Mouse (Mus musculus): Measurements from ENCODE around the gene Tmem265.

Tmem265 gene

DNA sequence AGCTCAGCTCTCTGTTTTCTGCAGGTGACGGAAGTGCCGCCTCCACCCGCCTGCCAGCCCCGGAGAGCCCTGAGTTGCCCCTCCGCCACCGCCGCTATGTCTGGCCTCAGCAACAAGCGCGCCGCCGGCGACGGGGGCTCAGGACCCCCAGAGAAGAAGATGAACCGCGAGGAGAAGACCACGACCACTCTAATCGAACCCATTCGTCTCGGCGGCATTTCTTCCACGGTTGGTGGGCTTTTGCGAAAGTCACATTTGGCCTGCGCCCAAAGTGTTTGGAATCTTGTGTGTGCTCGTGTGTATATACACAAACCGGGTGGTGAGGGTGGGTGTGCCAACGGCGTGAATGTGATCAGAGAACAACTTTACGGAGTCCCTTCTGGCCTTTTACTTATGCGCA lies 27.7 kb downstream of the Tmem265 start:
- no peak for DNase-seq (ENCODE audit: low spot score)

- DNase-seq (ENCODE audit: low spot score) = no peak
Measured at GRCm38 (mm10) chr7:127589637-127590036, 28.4 kb downstream of the Tmem265 start.

GRCm38 (mm10) chr7:127591108-127591507 lies 29.9 kb downstream of the Tmem265 start:
- no peak for DNase-seq (ENCODE audit: low spot score)

DNA sequence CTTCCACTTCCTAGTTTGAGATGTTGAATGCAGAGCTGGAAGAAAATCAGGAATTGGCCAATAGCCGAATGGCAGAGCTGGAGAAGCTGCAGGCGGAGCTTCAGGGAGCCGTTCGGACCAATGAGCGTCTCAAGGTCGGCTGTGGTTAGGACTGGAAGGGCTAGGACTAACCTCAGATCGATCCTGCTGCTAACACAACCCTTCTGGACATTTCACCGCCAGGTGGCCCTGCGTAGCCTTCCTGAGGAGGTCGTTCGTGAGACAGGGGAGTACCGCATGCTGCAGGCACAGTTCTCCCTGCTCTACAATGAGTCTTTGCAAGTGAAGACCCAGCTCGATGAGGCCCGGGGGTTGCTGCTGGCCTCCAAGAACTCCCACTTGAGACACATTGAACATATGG lies 31.4 kb downstream of the Tmem265 start:
- no peak for DNase-seq (ENCODE audit: low spot score)

DNA sequence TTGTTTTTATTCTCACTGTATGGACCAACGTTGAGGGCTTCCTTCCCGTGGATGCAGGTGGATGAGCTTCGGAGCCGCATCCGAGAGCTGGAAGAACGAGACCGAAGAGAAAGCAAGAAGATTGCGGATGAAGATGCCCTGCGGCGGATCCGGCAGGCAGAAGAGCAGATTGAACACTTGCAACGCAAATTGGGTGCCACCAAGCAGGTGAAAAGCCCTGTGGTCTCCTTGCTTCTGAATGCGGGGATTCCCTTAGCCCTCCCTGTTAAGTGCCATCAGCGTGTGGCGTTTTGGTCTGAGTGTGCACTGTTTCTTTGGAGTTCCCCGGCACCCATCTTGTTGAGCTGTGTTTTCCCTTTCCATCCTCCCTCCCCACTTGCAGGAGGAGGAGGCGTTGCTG lies 35.6 kb downstream of the Tmem265 start:
- no peak for DNase-seq (ENCODE audit: low spot score)

DNA sequence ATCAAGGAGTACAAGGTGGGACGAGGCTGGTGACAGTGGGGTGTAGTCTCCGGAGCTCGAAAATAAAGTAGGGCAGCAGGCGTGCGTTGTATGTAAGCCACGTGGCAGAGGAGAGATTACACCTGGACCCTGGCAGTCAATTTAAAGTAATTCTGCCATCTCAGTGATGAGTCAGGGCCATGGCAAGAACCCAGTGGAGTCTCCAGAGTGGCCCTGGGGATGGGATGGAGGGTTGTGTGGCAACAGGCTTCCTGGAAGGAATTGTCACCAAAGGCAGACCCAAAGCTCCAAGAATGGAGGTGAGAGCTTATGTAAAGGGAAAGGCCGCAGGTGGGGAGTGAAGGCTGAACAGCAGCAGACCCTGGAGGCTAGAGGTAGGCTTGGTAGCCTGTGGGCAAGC lies 39.4 kb downstream of the Tmem265 start:
- DNase-seq (ENCODE audit: low spot score) = no peak

DNA sequence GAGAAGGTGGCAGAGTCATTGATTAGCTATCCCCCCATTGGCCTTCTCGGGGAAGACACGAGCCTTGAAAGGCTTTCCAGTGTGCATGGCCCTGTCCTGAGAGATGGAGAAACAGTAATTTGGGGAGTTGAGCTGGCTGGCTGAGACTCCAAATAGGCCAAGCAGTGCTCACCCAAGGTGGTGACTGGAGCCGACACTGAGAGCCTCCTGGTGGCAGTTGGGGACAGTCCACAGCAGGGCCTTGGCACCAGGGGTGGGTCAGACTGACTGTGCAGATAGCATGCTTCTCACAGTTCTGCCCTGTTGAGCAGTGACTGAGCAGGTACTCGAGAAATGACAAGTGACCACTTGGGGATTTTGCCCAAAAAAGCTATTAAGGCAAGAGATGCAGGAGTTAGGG lies 40.5 kb downstream of the Tmem265 start:
- no peak for DNase-seq (ENCODE audit: low spot score)

- no peak for DNase-seq (ENCODE audit: low spot score)
Measured at GRCm38 (mm10) chr7:127602903-127603302, 41.7 kb downstream of the Tmem265 start.

GRCm38 (mm10) chr7:127604256-127604655 lies 43.1 kb downstream of the Tmem265 start:
- no peak for DNase-seq (ENCODE audit: low spot score)

GRCm38 (mm10) chr7:127607150-127607549 lies 46.0 kb downstream of the Tmem265 start:
- DNase-seq (ENCODE audit: low spot score) = no peak

DNA sequence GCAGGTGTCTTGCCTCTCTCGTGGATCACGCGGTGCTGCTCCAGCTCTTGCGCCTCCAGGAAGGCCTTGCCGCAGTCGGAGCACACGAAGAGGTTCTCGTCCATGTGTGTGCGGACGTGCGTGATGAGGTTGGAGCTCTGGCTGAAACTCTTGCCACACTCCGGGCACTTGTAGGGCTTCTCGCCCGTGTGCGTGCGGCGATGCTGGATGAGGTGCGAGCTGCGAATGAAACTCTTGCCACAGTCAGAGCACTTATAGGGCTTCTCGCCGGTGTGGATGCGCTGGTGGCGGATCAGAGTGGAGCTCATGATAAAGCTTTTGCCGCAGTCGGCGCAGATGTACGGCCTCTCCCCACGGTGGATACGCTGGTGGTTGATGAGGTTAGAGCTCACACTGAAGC lies 49.8 kb downstream of the Tmem265 start:
- no peak for DNase-seq (ENCODE audit: low spot score)

- DNase-seq (ENCODE audit: low spot score) = no peak
Measured at GRCm38 (mm10) chr7:127611561-127611960, 50.4 kb downstream of the Tmem265 start.

DNA sequence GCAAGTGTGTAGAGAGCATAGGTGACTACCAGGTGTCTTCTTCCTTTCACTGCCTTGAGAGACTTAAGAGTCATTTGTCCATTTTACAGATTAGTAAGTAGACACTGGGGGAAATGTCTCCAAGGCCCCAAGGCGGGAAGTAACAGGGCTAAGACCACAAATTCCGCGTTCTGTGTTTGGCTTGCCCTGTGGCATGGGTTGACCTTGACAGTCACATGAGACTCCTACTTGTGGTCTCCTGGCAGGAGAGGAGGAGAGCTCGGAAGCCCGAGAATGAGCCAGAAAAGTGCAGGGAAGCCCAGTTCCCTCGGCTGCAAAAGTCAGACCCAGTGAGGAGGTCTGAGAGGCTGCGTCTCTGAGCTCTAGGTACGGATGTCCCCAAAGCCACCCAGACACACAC lies 52.3 kb downstream of the Tmem265 start:
- no peak for DNase-seq (ENCODE audit: low spot score)

GRCm38 (mm10) chr7:127614091-127614490 lies 52.9 kb downstream of the Tmem265 start:
- DNase-seq (ENCODE audit: low spot score) = no peak

- no peak for DNase-seq (ENCODE audit: low spot score)
Measured at GRCm38 (mm10) chr7:127614511-127614890, 53.3 kb downstream of the Tmem265 start.

DNA sequence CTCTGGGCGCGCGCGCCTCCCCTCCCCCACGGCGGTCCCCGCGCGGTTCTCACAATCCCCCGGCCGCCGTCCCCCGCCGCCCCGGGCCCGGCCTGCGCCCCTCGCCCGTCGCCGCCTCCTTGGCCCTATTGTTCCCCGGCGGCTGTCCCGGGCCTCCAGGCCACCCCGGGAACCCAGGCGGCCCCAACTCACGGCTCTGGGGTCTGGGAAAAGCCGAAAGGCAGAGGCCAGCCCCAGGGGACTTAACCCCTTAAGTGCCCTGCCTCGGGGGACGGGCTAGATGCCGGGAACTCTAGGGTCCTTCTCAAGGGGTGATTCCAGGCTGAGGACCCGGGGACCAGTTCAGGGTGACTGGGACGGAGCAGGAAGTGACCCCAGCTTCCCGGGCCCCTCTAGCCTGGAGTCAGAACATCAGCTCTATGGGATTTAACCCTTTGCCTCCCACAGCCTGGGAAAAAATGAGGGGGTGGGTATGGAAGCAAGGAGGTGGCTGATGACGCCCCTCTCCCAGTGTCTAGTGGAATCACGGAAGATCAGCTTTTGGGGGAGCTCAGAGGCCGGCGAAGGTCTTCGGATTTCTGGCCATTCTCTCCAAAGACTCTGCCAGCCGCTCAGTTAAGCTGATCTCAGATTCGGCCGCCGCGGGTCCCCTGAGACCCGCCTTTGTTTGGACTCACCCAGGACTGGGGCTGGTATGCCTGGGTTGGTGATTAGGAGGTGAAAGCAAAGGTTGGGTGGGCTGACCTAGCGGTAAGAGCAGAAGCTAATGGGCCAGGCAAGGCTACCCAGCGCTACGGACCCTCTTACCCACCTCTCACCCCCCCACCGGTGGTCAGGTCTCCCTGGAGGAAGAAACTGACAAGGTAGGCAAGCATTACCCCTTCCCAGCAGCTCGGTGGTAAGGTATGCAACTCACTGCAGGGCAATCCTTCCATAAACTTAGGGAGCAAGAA lies 54.0 kb downstream of the Tmem265 start, which contains the start of gene Zfp629:
Gene Zfp629, minus strand, starts transcription at position 907 of the 953 bp plus-strand sequence.
- peak; percentile 57 for DNase-seq (ENCODE audit: low spot score)

GRCm38 (mm10) chr7:127616336-127616735 lies 55.1 kb downstream of the Tmem265 start:
- no peak for DNase-seq (ENCODE audit: low spot score)

Measured in urinary bladder, postnatal 25 days (tissue).